Mouse (Mus musculus) thymus, adult 2 months (tissue): ENCODE results near the gene Antxr1.

ENCODE experiments used
- CTCF ChIP-seq: fragments of 200-500 bp; IDR thresholded peaks from 2 replicates; pipeline ENCODE4 v1.5.1; 2012; ENCODE audit warnings: mild to moderate bottlenecking, control low read depth, low read length, moderate library complexity, borderline replicate concordance; ENCODE audit not compliant: control insufficient read depth, poor library complexity, insufficient read depth; ENCODE audit errors: extremely low read depth
- POLR2A ChIP-seq: fragments of 200-500 bp; IDR thresholded peaks from 2 replicates; pipeline ENCODE4 v1.6.1; 2012; ENCODE audit warnings: mild to moderate bottlenecking, low read length, control low read depth, moderate library complexity; ENCODE audit not compliant: control insufficient read depth, poor library complexity, insufficient read depth; ENCODE audit errors: extremely low read depth

DNA sequence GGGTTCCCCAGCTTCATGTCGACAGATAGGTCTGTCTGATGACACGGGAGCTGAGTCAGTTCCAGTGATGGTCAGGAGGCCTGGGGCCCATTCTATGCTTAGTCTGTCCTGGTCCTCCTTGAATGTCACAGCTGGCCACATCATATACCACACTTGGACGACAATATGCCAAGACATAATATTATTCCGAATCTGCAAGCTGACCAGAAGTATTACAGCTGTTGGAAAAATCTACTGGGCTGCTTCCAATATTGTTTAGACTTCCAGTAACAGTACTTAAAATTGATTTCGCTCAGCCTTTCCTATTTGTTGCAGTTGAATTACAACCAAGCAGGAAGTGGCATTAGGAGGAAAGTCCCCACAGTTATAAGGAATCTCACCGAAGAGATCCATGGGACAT, 48.4 kb downstream of the Antxr1 start:
- TF ChIP-seq CTCF (no peak), POLR2A (no peak)
